Mouse (Mus musculus) limb, embryonic 14.5 days (tissue): ENCODE data around the gene Asic2. TPM values are rescaled to one million over a fixed set of nuclear protein-coding genes. Genes with fewer than 3 reads are reported as not detected.

Experiments used
- ATAC-seq: fragments of 200-750 bp; cut with Nextera tagmentation; 2 replicates; pipeline ENCODE4 v1.8.0; 2017; ENCODE audit warnings: low read depth, moderate number of reproducible peaks, moderate TSS enrichment; ENCODE audit not compliant: low FRiP score
- DNase-seq: peaks from one replicate; pipeline ENCODE4 v3.0.0-alpha.2; 2015; ENCODE audit warnings: low spot score
- H3K27ac ChIP-seq: fragments of 300-500 bp; sonication (generic); replicated peaks from 2 replicates; pipeline ENCODE4 v1.5.1; 2014; ENCODE audit warnings: low read depth, mild to moderate bottlenecking, low read length, moderate library complexity, mixed read lengths
- H3K27me3 ChIP-seq: fragments of 300-500 bp; sonication (generic); 2 replicates; pipeline ENCODE4 v1.6.1; 2014; ENCODE audit warnings: low read length, mixed read lengths; ENCODE audit not compliant: control insufficient read depth, insufficient read depth
- H3K36me3 ChIP-seq: fragments of 300-500 bp; sonication (generic); 2 replicates; pipeline ENCODE4 v1.6.1; 2014; ENCODE audit warnings: mild to moderate bottlenecking, low read length, moderate library complexity, mixed read lengths; ENCODE audit not compliant: control insufficient read depth, insufficient read depth
- H3K4me1 ChIP-seq: fragments of 300-500 bp; sonication (generic); 2 replicates; pipeline ENCODE4 v1.6.1; 2014; ENCODE audit warnings: antibody characterized with exemption, low read length, mixed read lengths; ENCODE audit not compliant: control insufficient read depth, insufficient read depth
- H3K4me2 ChIP-seq: fragments of 300-500 bp; sonication (generic); replicated peaks from 2 replicates; pipeline ENCODE4 v1.6.1; 2014; ENCODE audit warnings: low read depth, mild to moderate bottlenecking, low read length, moderate library complexity; ENCODE audit not compliant: severe bottlenecking
- H3K4me3 ChIP-seq: fragments of 300-500 bp; sonication (generic); replicated peaks from 2 replicates; pipeline ENCODE4 v1.5.1; 2014; ENCODE audit warnings: low read length
- H3K9ac ChIP-seq: fragments of 300-500 bp; sonication (generic); 2 replicates; pipeline ENCODE4 v1.6.1; 2014; ENCODE audit warnings: mild to moderate bottlenecking, low read depth, low read length, moderate library complexity; ENCODE audit not compliant: severe bottlenecking
- H3K9me3 ChIP-seq: fragments of 300-500 bp; sonication (generic); 2 replicates; pipeline ENCODE4 v1.6.1; 2016; ENCODE audit warnings: low read length; ENCODE audit not compliant: control insufficient read depth
- POLR2A ChIP-seq: fragments of 200-500 bp; IDR thresholded peaks from 2 replicates; pipeline ENCODE4 v1.8.0; 2012; ENCODE audit warnings: inconsistent platforms, mild to moderate bottlenecking, moderate library complexity, borderline replicate concordance; ENCODE audit not compliant: insufficient read depth, insufficient read length; ENCODE audit errors: extremely low read depth
- WGBS: fragments of 180-500 bp; shearing (Covaris S2); extraction: QIAGEN DNeasy Blood & Tissue Kit; methylation state at CpG from one replicate; pipeline ENCODE4 v1.1.7; 2014; 5-methylcytosine and 5-hydroxymethylcytosine counted together
- polyA plus RNA-seq, 2 experiments: library from polyadenylated mRNA; depleted of rRNA in 1 of 2; stranded (reverse) in 1 of 2; unstranded in 1 of 2; fragments of >200 nt; fragmentation: Nextera tagmentation in 1 of 2; extraction: Ambion mirVana in 1 of 2; gene quantifications; 2 replicates each; pipeline versions ENCODE4 v1.2.1 to v1.2.3; 2012 to 2014

The Asic2 gene
- polyA plus RNA-seq, 2 experiments: 0.72 to 1.3 TPM

GRCm38 (mm10) chr11:81695501-81695900 lies 272.8 kb downstream of the Asic2 start:
- no peak overlapping the region for H3K9ac ChIP-seq
- no peaks in the 10 kb centered on the region for H3K36me3 ChIP-seq
- H3K4me2 ChIP-seq: no peak overlapping the region
- H3K9me3 ChIP-seq: no peaks in the 10 kb centered on the region
- no peak overlapping the region for H3K4me3 ChIP-seq
- H3K27ac ChIP-seq: no peak overlapping the region
- ATAC-seq (no peak), DNase-seq (no peak)
- H3K27me3 ChIP-seq: no peaks in the 10 kb centered on the region
- no peak for TF ChIP-seq POLR2A
- H3K4me1 ChIP-seq: no peaks in the 10 kb centered on the region
- 85% methylated on average over 2 of the region's 2 CpGs for WGBS

GRCm38 (mm10) chr11:81680511-81680910 lies 287.7 kb downstream of the Asic2 start:
- Histone ChIP-seq H3K4me2 (no peak overlapping the region), H3K9me3 (no peaks in the 10 kb centered on the region), H3K4me3 (no peak overlapping the region), H3K9ac (no peak overlapping the region), H3K4me1 (no peaks in the 10 kb centered on the region), H3K27me3 (no peaks in the 10 kb centered on the region), H3K27ac (no peak overlapping the region), H3K36me3 (no peaks in the 10 kb centered on the region)
- no peak for TF ChIP-seq POLR2A
- ATAC-seq (no peak), DNase-seq (no peak)
- 77% methylated on average over 2 of the region's 2 CpGs for WGBS

DNA sequence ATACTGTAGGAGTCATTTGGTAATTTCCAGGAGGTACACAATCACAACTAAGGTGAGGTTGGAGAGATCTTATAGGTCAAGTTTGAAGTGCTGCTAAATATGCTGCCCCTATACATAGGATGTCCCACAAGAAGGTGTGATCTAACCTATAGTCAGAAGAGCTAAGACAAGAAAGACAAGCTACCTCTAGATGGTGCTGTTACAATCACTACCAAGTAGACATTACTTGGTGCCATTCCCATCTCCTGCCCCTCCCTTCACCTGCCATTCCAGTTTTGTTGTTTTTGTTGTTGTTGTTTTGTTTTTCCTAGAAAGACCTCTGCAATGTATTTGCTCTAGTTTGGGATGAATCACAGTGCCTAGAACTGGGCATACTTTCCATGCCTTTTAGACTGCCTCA lies 296.5 kb downstream of the Asic2 start:
- H3K27ac ChIP-seq: no peak overlapping the region
- DNase-seq: no peak
- H3K4me1 ChIP-seq: no peaks in the 10 kb centered on the region
- no peaks in the 10 kb centered on the region for H3K36me3 ChIP-seq
- no peaks in the 10 kb centered on the region for H3K9me3 ChIP-seq
- H3K27me3 ChIP-seq: no peaks in the 10 kb centered on the region
- no peak for ATAC-seq
- no peak overlapping the region for H3K4me2 ChIP-seq
- H3K9ac ChIP-seq: no peak overlapping the region
- no peak overlapping the region for H3K4me3 ChIP-seq
- TF ChIP-seq POLR2A: no peak

DNA sequence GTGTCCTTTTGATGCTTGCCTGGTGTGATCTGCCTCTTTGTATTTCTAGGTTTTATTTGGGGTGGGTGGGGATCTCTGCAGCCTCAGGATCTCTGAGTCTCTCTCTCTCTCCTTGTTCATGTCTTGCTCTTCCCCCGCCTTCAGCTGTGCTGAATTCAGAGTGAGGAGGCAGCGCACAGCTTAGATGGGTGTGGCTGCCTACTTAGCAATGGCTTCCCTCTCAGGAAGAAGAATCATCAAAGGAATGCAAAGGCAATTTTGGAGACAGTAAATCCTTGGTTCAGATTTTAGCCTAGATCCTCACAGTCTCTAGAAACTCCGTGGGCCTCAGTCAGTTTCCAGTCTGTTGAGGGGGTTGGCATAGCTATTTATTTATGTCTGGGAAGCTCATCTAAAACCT lies 297.8 kb downstream of the Asic2 start:
- WGBS: 55% methylated on average over 3 of the region's 3 CpGs
- Histone ChIP-seq H3K9ac (no peak overlapping the region), H3K36me3 (no peaks in the 10 kb centered on the region), H3K27ac (no peak overlapping the region), H3K4me3 (no peak overlapping the region), H3K4me2 (no peak overlapping the region), H3K27me3 (no peaks in the 10 kb centered on the region), H3K9me3 (no peaks in the 10 kb centered on the region), H3K4me1 (no peaks in the 10 kb centered on the region)
- TF ChIP-seq POLR2A: no peak
- DNase-seq (no peak), ATAC-seq (no peak)

- Histone ChIP-seq H3K9ac (no peak overlapping the region), H3K4me1 (no peaks in the 10 kb centered on the region), H3K4me3 (no peak overlapping the region), H3K9me3 (no peaks in the 10 kb centered on the region), H3K27me3 (no peaks in the 10 kb centered on the region), H3K36me3 (no peaks in the 10 kb centered on the region), H3K4me2 (no peak overlapping the region), H3K27ac (no peak overlapping the region)
- ATAC-seq (no peak), DNase-seq (no peak)
- WGBS: 65% methylated on average over 1 of the region's 1 CpGs
- no peak for TF ChIP-seq POLR2A
These were observed 309.4 kb downstream of the Asic2 start for GRCm38 (mm10) chr11:81658850-81659249.

- no peak for ATAC-seq
- Histone ChIP-seq H3K27ac (no peak overlapping the region), H3K9ac (no peak overlapping the region), H3K4me3 (no peak overlapping the region), H3K4me2 (no peak overlapping the region), H3K36me3 (no peaks in the 10 kb centered on the region), H3K9me3 (no peaks in the 10 kb centered on the region), H3K27me3 (no peaks in the 10 kb centered on the region), H3K4me1 (no peaks in the 10 kb centered on the region)
- 57% methylated on average over 2 of the region's 2 CpGs for WGBS
- TF ChIP-seq POLR2A: no peak
- DNase-seq: no peak
These were observed 311.1 kb downstream of the Asic2 start for GRCm38 (mm10) chr11:81657121-81657520.
